Mouse (Mus musculus) B cell, adult 2 months (primary cell): ENCODE results near the gene Foxn2.
"Not testable (repeated sequence)": the region's sequence is repeated elsewhere in the genome, so short reads cannot be mapped to it uniquely, and the experiment has no call there.

Experiments used
- DNase-seq, 2 experiments: peaks; one replicate each; pipeline ENCODE4 v3.0.0; 2022

The Foxn2 gene

DNA sequence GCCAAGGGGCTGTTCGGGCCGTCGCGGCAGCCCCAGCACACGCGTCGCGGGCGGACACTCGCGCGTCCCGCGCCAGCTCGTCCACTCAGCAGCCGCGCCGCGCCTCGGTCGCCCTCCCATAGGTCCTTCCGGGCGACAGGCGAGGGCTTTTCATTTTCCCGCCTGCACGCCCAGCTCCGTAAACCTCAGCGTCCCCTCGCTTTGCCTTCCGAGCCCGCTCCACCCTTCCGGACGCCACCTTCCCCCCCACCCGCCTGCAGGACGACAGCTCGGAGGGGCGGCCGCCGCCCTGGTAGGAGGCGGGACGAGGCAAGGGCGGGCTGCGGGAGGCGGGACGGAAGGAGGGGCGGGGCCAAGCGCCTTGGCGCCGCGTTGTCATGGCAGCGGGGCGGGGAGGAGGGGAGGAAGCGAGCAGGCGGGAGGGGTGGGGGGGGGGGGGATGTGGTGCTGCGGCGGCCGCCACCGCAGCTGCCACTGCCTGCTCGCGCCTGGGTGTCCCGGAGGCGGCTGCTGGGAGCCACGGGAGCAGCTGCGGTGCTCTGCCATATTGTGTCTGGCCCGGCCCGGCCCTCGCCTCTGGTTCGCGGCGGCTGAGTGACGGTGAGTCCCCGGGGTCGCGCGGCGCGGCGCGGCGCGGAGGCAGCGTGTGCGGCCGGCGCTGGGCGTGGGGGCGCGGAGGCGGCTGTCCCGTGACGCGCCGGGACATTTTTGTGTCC lies at the start of gene Foxn2:
Gene Foxn2 (plus strand): TSS at position 427 of the 716 bp plus-strand sequence.
- DNase-seq: peak; percentile 96 to 97

DNA sequence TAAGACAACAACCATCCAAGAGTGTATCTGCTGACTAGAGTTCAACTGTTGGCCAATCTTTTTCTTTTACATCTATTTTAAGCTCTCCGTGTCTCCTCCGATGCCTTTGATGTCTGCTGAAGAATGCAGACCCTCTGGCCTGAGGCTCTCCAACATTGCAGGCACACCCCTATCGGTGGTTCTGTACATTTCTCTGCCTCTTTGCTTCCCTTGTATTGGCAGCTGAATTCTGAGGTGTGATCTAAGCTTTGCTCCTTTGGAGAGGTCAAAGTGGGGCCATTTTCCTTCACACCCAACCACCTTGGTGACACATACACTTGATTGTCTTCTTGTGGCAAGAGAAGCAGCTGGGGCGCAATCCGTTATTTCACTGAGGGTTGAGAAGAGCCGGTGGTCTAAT lies 43.0 kb upstream of the Foxn2 start:
- no peak for DNase-seq

DNA sequence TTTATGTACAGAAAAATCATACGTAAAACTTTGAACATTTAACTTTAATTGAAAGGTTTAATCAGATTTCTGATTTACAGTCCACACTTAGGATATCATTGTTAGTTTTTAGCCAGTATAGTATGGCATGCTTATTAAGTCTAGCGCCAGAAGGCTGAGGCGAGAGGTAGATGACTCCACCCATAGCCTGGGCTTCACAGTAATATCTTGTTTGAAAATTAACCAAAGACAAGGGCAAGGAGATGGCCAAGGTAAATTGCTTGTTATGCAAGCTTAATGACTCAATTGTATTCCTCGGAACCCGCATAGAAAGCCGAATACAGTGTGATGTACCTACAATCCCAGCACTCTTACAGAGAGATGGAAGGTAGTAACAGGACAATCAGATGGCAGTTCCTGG lies 42.4 kb upstream of the Foxn2 start:
- no peak for DNase-seq

DNA sequence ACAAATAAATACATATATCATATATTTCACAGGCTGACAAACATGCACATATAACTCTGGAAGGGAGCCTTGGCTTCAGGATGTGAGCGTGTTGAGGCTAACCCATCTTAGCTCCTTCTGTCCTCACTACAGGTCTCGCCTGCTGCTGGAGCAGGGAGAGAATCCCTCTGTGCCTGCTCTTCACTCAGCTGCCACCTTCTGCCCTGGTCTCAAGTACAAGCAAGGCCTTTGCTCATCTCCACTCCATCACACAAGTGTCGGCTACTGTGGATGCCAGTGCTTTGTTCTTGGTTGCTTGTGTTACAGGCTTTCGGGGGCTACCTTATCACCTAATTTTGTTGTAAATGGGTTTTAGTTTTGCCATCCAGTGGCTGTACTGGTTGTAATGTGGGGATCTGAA lies 41.7 kb upstream of the Foxn2 start:
- no peak for DNase-seq

DNA sequence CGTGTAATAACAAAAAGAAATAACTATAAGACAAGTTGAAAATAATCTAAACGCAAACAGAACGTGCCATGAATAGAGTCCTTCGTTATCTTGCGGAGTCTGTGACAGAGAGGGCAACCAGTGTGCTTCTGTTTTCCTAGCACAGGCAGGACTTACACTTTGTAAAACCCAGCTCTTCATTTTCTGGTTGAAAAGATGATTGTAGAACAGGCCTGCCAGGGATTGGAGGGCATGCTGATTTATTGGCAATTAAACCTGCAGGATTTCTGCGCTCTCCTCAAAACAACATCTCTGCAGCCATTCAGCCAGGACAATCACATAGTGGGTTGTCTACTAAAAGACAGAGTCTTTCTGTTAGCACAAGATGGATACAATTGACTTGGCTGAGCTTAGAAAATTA lies 40.4 kb upstream of the Foxn2 start:
- no peak for DNase-seq

DNA sequence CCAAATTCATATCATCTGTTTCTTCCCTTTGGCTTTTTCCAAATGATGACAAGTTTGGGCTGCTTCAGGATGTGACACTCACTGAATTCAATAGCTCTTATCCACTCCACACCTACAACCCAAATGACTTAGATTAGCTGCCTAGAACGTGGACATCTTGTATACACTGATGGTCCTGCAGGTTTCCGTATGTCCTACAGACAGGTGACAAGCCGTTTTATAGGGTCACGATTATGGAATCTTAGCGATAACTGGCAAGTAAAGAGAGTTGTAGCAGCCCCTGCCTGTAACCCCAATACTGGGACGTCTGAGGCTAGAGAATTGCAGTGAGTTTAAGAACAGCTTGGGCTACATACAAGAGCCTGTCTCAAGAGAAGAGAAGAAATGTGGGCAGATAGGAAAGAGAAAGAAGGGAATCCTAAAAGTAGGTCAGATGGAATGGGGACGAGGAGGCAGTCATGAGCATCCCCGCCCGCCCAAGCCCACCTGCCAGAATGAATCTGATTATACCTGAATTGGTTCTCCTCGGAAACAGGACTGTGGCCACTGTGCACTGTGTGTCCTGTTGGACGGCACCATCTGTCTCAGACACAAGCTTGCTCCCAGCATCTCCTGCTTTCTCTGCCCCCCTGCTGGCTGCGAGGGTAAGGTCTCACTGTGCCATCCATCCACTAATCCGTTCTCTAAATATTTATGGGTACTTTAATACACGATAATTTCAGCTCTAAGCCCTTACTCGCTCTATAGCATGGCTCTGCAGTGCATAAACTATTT lies 39.6 kb upstream of the Foxn2 start:
- DNase-seq: no peak

DNA sequence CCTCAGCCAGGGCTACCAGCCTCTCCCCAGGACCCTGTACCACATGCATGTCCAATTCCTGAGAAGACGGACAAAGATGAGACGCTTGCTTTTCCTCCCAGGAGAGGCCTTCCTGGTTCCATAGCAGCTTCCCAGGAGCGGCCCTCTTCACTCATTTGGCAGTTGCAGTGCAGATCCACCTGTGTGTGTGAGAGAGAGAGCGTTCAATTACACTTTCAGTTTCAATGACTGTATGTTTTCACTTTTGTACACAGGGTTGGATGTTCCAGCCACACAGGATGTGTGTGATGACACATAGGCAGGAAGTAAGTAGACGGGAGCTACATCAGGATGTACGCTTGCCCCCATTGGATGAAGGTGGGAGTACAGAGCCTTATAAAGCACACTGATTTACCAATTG lies 37.2 kb upstream of the Foxn2 start:
- DNase-seq: peak; percentile 20 to 24

DNA sequence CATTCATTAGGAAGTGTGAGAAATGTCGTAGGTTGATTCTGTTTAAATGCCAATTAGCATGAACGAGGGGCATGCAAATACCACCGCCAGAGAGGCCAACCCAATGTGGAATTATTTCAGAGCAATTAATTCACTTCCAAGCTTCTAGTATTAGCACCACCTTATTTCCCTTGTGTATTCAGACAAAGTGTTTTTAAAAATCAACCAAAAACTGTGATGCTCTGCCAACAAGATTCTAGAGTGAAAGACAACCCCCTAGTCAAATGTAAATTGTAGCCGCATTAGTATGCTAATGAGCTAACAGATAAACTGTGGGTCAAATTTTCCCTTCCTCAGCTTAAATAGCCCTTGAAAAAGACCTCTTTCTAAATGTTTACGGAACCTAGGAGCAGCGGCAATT lies 36.0 kb upstream of the Foxn2 start:
- no peak for DNase-seq

DNA sequence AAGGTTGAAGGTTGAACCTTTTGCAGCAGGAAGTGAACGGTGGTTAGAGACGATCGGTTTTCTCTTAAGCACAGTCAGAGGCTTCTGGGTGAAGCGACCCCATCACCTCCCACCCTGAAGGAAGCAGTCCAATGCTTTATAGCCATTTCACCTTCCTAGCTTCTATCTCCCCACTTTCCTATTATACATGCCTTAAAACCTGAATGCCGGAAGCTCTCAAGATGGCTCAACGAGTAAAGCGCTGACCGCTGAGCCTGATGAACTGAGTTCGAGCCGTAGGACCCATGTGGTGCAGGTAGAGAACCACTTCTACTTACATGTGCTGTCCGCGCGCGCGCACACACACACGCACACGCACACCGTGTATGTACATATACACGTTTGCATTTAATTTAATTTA lies 35.4 kb upstream of the Foxn2 start:
- DNase-seq: peak; percentile 4 to 8

DNA sequence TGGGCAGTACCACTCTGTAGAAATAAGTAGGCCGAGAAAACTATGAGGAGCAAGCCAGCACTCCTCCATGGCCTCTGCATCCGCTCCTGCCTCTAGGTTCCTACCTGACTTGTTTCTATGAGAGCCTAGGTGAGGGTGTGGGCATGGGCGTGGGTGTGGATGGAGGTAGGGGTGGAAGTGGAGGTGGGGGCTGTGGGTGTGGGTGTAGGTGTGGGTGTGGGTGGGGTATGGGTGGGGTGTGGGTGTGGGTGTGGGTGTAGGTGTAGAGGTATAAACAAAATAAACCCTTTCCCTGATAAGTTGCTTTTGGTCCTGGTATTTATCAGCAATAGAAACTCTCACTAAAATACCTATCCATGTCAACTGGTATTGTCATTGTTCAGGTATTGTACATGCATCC lies 30.8 kb upstream of the Foxn2 start:
- DNase-seq: no peak

DNA sequence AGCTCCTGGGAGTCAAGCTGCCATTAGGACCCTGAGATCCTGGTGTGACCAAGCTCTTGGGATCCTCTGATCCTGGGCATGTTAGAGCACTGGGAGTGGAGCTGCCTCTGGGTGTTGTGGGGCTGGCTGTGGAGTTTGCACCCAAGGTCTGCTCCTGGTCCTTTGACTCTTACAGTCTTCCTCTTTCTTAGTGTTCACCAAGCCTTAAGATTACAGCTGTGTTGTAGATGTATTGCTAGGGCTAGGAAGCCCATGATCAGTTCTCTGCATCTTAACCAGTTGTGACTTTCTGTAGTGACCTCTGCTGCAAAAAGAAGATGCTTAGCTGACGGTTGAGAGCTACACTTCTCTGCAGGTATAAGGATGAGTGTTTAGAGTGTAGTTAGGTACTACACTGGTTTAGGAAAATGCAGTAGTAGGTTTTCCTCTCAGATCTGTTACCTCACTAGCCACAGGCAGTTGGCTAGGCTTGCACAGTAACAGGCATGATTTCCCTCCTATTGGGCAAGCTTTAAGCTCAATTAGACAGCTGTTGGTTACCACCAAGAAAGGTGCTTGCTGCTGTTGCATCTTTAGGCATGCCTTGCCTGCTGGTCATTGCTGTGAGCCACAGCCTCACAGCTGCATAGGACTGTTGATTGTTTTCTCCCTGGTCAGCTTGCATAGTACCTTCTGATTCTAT lies 27.2 kb upstream of the Foxn2 start:
- no peak for DNase-seq

DNA sequence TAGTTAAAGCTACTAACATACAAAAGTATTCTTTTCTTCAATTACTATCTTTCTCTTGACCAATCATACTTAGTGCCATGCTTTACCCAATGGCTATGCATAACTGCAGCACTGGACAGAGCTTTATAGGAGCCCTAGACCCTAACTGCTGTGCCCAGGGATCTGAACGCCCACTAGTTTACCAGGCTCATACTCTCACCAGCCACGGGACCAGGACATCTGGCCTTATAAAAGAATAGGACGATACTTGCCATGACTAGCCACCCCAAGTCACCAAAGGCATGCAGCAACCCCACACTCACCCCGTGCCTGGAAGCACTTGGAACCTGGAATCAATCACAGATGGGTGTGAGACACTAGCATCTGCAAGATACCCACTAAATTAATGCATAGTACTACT lies 20.1 kb upstream of the Foxn2 start:
- no peak for DNase-seq

DNA sequence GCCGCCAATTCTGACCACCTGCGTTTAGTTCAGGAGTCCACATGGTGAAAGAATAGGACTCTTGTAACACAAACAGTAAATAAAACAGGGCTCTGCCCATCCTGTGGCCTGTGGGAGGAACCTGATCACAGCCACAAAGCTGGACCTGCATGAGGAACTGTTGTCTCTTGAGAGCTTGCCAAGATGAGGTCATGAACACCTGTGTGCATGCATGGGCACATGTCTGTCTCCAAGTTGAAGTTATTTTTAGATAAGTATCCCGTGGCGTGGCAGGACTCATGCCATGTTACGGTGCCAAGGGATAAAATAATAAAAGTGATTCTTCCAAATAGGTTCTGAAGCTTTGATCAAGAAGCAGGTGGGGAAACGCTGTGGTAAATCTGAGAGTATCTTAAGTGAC lies 19.3 kb upstream of the Foxn2 start:
- DNase-seq: no peak

DNA sequence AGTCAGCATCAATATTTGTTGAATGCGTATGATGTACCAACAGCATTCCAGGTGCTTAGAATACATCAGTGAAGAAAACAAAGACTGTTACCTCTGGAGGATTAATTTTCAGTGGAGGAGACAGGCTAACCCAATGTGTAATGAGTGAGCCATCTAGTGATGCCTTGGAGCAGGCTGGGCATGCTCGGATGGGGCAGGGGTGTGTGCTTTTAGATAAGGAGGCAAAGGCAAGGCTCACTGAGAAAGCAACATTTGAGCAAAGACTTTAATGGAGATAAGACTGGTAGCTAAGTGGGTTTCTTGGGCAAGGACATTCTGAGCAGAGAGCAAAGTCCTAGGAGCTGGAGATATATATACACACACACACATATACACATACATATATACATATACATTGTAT lies 9.8 kb upstream of the Foxn2 start:
- no peak for DNase-seq

DNA sequence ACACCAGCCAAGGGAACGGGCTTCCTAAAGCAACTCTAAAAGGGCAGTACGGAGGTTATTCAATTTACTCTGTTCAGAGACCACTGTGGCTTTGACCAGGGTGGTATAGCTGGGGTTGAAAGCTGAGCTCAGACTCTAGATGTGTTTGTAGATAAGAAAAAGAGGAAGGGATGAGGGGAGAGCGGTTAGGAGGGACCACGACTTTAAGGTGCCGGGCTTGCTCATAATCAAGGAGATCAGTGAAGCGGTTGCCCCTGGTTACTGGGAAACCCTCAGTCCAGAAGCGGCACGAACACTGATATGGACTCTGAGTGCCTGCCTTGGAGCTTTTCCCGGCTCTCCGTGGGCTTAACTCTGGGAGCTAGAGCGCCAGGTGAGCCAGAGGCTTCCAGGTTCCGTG lies 9.0 kb upstream of the Foxn2 start:
- no peak for DNase-seq

DNA sequence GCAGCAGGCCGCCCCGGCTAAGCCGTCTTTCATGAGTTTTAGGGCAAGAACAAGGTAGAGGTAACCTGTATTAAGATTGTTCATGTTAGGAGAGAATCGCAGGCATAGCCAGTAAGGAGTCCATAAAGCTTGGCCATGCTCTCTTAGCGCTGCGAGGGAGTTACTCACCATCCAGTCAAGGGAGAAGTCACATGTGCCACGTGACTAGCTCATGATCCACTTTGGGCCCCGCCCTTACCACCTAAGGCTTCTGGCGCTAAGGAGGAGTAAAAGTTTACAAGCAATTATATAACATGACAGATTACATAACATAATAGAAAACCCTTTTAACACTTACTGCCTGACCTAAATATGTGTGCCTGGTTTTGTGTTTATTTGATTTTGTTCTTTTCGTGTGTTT lies 8.5 kb upstream of the Foxn2 start:
- DNase-seq: peak; percentile 21 to 35

DNA sequence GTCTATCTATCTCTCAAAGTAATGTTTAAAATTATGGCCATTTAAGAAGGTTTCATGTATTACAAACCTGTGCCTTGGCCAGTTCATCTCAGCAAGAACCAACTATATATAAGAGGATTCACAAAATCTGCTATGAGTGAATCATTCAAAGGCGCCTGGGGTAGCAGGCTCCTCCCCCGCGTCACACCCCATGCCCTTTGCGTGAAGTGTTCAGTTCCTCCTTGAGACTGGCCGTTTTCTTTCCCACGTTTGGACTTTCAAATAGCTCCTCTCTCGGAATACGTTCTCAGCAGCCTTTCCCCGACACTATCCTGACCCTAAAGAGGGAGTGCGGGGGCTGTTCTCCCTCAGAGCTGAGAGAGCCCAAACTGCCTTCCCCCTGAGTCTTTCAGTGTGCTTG lies 5.2 kb upstream of the Foxn2 start:
- peak in 1 of 2 experiments; percentile 21 for DNase-seq

DNA sequence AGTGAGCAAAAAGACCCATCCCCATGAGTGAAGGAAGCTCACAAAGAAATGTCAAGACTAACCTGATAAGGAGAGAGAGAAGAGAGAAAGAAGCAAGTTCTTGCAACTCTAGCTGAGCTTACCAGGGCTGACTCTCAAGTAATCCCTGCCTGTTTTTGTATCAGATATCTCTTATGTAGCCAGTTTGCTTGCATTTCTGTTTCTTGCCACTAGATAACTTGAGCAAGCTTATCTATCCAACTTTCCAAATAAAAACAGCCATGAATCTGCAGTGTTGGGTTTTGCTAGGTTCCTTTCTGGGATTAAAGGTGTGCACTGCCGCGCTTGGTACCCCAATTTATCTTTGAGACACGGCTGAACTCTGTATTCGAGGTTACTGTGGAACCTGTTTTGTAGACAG lies 4.2 kb upstream of the Foxn2 start:
- DNase-seq: no peak

DNA sequence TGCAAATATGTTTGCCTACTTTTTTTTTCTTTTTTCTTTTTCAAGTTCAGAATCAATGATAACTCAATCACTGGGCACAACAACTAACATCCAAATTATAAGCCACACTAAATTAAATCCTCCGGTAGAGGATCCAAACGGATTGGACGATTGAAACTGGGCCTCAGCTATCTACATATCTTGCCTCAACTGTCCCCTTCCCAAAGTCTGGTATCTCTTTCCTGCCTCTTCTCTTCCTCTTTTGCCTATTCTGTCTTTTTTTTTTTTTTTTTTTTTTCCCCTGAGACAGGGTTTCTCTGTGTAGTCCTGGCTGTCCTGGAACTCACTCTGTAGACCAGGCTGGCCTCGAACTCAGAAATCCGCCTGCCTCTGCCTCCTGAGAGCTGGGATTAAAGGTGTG lies 3.8 kb upstream of the Foxn2 start:
- DNase-seq: not testable (repeated sequence)

DNA sequence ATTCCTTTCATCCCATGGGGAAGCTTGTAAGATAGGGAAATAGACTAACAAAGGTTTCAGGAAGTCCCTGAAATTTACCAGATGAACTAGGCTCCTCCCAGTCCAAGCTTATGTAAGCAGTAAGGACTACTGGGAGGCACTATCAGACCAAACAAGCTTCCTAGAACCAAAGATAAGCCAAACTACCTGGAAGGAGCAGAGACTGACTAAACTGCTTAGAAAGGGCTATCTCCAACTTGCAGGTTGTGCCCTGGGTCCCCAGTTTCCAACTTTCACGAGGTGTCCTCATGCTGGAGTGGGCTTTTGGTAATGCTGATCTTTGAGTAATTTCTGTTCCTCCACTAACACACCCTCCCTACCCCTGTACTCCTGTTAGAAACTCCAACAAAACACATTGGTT lies 3.1 kb upstream of the Foxn2 start:
- DNase-seq: no peak

DNA sequence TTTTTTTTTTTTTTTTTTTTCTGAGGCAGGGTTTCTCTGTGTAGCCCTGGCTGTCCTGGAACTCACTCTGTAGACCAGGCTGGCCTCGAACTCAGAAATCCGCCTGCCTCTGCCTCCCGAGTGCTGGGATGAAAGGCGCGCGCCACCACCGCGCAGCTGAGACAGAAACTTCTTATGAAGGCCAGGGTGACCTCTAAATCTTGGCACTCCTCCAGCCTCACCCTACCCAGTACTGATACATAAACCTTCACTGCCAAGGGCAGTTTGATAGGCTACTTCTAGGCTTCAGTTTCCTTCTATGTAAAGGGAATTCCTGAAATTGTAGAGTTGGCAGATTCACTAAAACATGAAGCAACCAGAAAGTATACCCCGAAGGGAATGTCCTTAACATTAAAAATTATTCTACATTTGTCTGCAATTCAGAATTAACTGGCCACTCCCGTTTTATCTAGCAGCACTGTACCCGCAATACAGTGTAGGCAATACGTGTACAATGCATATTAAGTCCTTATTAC lies 918 bp upstream of the Foxn2 start:
- no peak for DNase-seq

DNA sequence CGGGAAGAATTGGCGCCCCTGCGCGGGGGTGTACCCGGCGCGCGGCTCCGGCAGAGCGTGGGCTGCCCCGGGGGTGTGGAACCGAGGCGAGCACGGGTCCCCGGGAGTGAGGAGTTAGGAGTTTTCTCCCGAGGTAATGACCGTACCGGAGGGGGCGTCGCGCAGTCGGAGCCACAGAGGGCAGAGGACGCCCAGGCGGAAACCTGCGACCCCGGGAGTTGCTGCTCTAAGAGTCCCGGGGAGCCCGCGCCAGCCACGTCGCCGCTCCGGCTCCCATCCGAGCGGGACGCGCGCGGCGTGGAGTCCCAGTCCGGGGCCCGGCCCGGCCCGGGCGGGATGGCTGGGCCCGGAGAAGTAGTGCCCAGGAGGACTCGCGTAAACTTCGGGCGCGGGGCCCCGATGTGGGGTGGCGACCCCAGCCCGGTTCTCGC lies 505 bp downstream of the Foxn2 start:
- DNase-seq: no peak

DNA sequence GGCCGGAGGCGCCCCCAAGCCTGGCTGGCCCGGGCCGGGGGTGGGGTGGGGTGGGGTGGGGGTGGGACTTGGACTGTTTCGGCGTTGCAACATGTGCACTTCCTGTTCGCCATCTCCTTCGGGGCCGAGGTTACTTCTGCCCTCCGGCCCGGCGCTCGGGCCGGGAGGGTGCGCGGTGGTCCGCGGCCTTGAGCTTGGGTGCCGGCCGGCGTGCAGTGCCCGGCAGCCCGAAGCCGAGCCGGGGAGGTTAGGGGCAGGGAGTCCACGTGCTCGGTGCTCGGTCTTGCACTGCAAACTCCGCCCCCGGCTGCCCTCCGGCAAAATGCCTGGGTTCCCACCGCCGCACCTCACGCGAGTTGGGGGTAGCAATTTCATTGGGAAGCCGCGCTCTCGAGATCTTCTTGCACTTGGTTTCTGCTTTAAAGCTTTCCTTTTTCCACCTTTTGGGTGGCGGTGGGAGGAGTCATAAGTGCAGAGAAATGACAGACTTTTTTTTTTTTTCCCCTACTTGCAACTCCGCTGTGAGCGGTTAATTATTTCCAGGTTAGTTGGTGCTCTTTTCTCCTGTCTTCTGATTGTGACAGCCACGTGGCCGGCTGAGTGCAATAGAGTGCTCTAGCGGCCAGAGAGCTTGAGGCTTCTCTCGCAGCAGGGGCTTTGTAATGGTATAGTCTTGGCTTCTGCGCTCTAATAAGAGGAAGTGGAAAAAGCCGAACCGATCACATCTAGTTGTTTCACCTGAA lies 1.1 kb downstream of the Foxn2 start:
- DNase-seq: peak; percentile 72 to 74
